Mouse (Mus musculus) lung, postnatal 0 days (tissue): ENCODE measurements around the gene Ankrd52. TPM values are rescaled to one million over a fixed set of nuclear protein-coding genes. Genes with fewer than 3 reads are reported as not detected.

Experiments used
- ATAC-seq: fragments of 200-750 bp; cut with Nextera tagmentation; 2 replicates; pipeline ENCODE4 v1.8.0; 2017; ENCODE audit warnings: moderate library complexity
- DNase-seq: peaks from one replicate; pipeline ENCODE4 v3.0.0-alpha.2; 2016; ENCODE audit warnings: low spot score
- H3K27ac ChIP-seq: fragments of 300-500 bp; sonication (generic); 2 replicates; pipeline ENCODE4 v1.5.1; 2014; ENCODE audit warnings: antibody characterized with exemption, mild to moderate bottlenecking, low read length, mixed read lengths
- H3K27me3 ChIP-seq: fragments of 300-500 bp; sonication (generic); replicated peaks from 2 replicates; pipeline ENCODE4 v1.6.1; 2014; ENCODE audit warnings: low read length, mixed read lengths; ENCODE audit not compliant: insufficient read depth
- H3K36me3 ChIP-seq: fragments of 300-500 bp; sonication (generic); 2 replicates; pipeline ENCODE4 v1.6.1; 2014; ENCODE audit warnings: low read length, mixed read lengths; ENCODE audit not compliant: insufficient read depth
- H3K4me1 ChIP-seq: fragments of 300-500 bp; sonication (generic); 2 replicates; pipeline ENCODE4 v1.6.1; 2014; ENCODE audit warnings: antibody characterized with exemption, low read depth, low read length, mixed read lengths; ENCODE audit not compliant: insufficient read depth
- H3K4me2 ChIP-seq: fragments of 300-500 bp; sonication (generic); replicated peaks from 2 replicates; pipeline ENCODE4 v1.6.1; 2014; ENCODE audit warnings: low read depth, mild to moderate bottlenecking, low read length, moderate library complexity, mixed read lengths
- H3K4me3 ChIP-seq: fragments of 300-500 bp; sonication (generic); 2 replicates; pipeline ENCODE4 v1.5.1; 2014; ENCODE audit warnings: low read depth, low read length
- H3K9ac ChIP-seq: fragments of 300-500 bp; sonication (generic); replicated peaks from 2 replicates; pipeline ENCODE4 v1.6.1; 2014; ENCODE audit warnings: low read depth, mild to moderate bottlenecking
- H3K9me3 ChIP-seq: fragments of 300-500 bp; sonication (generic); 2 replicates; pipeline ENCODE4 v1.6.1; 2016; ENCODE audit warnings: low read length, mixed read lengths
- CTCF ChIP-seq: IDR thresholded peaks from 2 replicates; pipeline ENCODE4 v1.5.1; 2016; ENCODE audit warnings: antibody characterized with exemption, mild to moderate bottlenecking
- EP300 ChIP-seq: IDR thresholded peaks from 2 replicates; pipeline ENCODE4 v1.6.1; 2016; ENCODE audit warnings: antibody characterized with exemption, mild to moderate bottlenecking, control low read depth
- WGBS: fragments of 180-500 bp; shearing (Covaris S2); extraction: QIAGEN DNeasy Blood & Tissue Kit; methylation state at CpG from one replicate; pipeline ENCODE4 v1.1.7; 2014; 5-methylcytosine and 5-hydroxymethylcytosine counted together
- polyA plus RNA-seq: library from polyadenylated mRNA; unstranded; fragments of >200 nt; fragmentation: Nextera tagmentation; extraction: Ambion mirVana; gene quantifications from 2 replicates; pipeline ENCODE4 v1.2.1, GENCODE M21; 2015

The Ankrd52 gene
- polyA plus RNA-seq, 1 experiment from 2014 or later: 4.2 TPM

GRCm38 (mm10) chr10:128401638-128402037, 24.7 kb downstream of the Ankrd52 start:
- TF ChIP-seq CTCF: no peak
- TF ChIP-seq EP300: no peak

GRCm38 (mm10) chr10:128403931-128404330, 27.0 kb downstream of the Ankrd52 start:
- no peak overlapping the region for H3K4me3 ChIP-seq
- H3K4me1 ChIP-seq: no peaks in the 10 kb centered on the region
- WGBS: 84% methylated on average over 7 of the region's 7 CpGs
- H3K4me2 ChIP-seq: no peak overlapping the region
- H3K27me3 ChIP-seq: no peaks in the 10 kb centered on the region
- DNase-seq (no peak), ATAC-seq (no peak)
- no peak overlapping the region for H3K9ac ChIP-seq
- no peaks in the 10 kb centered on the region for H3K9me3 ChIP-seq
- TF ChIP-seq CTCF (no peak), EP300 (no peak)
- H3K27ac ChIP-seq: no peak overlapping the region
- H3K36me3 ChIP-seq: peaks cover 7% of the 10 kb centered on the region; the same call in 1 of the 2 replicates

More at GRCm38 (mm10) chr10:128401638-128402037, 24.7 kb downstream of the Ankrd52 start:
- Histone ChIP-seq H3K27ac (no peak overlapping the region), H3K36me3 (peaks cover 7% of the 10 kb centered on the region; the same call in 1 of the 2 replicates), H3K9ac (no peak overlapping the region), H3K4me1 (no peaks in the 10 kb centered on the region), H3K27me3 (no peaks in the 10 kb centered on the region), H3K4me3 (no peak overlapping the region), H3K4me2 (no peak overlapping the region), H3K9me3 (no peaks in the 10 kb centered on the region)
- ATAC-seq (no peak), DNase-seq (no peak)
- 79% methylated on average over 9 of the region's 9 CpGs for WGBS

GRCm38 (mm10) chr10:128408591-128409535, 31.9 kb downstream of the Ankrd52 start:
- TF ChIP-seq CTCF: no peak
- no peak for TF ChIP-seq EP300
- Histone ChIP-seq H3K9ac (peak overlapping the region; percentile 59), H3K27ac (peak overlapping the region; percentile 35; the same call in 1 of the 2 replicates), H3K4me2 (peak overlapping the region; percentile 84), H3K4me3 (peak overlapping the region; percentile 81), H3K4me1 (peaks cover 10% of the 10 kb centered on the region; the same call in 1 of the 2 replicates), H3K27me3 (no peaks in the 10 kb centered on the region), H3K36me3 (peaks cover 7% of the 10 kb centered on the region), H3K9me3 (no peaks in the 10 kb centered on the region)
- peak; percentile 21 for DNase-seq
- 17% methylated on average over 35 of the region's 35 CpGs for WGBS
- no peak for ATAC-seq

GRCm38 (mm10) chr10:128409692-128410559, 33.0 kb downstream of the Ankrd52 start:
- peak; percentile 91 for ATAC-seq

GRCm38 (mm10) chr10:128410560-128410845, 33.6 kb downstream of the Ankrd52 start:
- DNase-seq: peak; percentile 39
- Histone ChIP-seq H3K9me3 (no peaks in the 10 kb centered on the region), H3K27me3 (no peaks in the 10 kb centered on the region), H3K4me1 (peaks cover 10% of the 10 kb centered on the region; the same call in 1 of the 2 replicates), H3K4me3 (peak overlapping the region; percentile 81), H3K9ac (no peak overlapping the region), H3K36me3 (peaks cover 6% of the 10 kb centered on the region), H3K4me2 (peak overlapping the region; percentile 86), H3K27ac (peak overlapping the region; percentile 94)
- ATAC-seq: no peak
- WGBS: 12% methylated on average over 4 of the region's 4 CpGs
- TF ChIP-seq CTCF: no peak
- no peak for TF ChIP-seq EP300

More at GRCm38 (mm10) chr10:128409692-128410559, 33.0 kb downstream of the Ankrd52 start:
- Histone ChIP-seq H3K4me3 (peak overlapping the region; percentile 81), H3K27ac (peak overlapping the region; percentile 94), H3K4me2 (peak overlapping the region; percentile 86), H3K9me3 (no peaks in the 10 kb centered on the region), H3K9ac (peak overlapping the region; percentile 59), H3K27me3 (no peaks in the 10 kb centered on the region), H3K36me3 (peaks cover 7% of the 10 kb centered on the region), H3K4me1 (peaks cover 10% of the 10 kb centered on the region; the same call in 1 of the 2 replicates)
- DNase-seq: peak; percentile 100
- TF ChIP-seq EP300 (peak; percentile 61; the same call in 1 of the 2 replicates), CTCF (peak; percentile 77)
- WGBS: 4% methylated on average over 36 of the region's 36 CpGs
